Mouse (Mus musculus): Measurements from ENCODE around the gene Aes. TPM values are rescaled to one million over a fixed set of nuclear protein-coding genes. Genes with fewer than 3 reads are reported as not detected.

Aes gene
- polyA plus RNA-seq, 1 experiment from 2014 or later, result 324 TPM

DNA sequence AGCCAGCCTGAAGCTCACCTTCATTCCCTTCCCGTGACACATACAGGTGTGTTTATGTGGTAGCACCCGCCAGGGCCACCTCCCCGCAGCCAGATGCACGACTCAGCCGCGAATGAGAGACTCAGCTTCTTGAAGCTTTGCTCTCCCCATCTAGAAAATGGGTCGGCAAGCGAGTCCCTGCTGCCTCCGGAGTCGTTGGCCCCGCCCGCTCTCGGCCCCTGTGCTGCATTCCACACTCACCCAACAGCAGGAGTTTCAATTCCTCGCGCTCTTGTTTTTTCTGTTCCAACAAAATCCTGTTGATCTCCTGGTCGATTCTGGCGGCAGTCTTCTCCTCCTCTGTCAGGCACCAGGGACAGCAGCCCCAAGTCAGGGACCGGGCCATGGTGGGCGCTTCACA, 35.7 kb upstream of the Aes start:
- DNase-seq (ENCODE audit: low spot score) (no peak), ATAC-seq (replicated peaks; ENCODE audit: low FRiP score) (no peak)
- no peaks in the 10 kb centered on the region for H3K36me3 ChIP-seq (ENCODE audit: control insufficient read depth, insufficient read depth, low read length)
- no peaks in the 10 kb centered on the region; the same call in 1 of the 2 replicates for H3K27me3 ChIP-seq (ENCODE audit: control insufficient read depth, insufficient read depth, low read length)
- no peaks in the 10 kb centered on the region for H3K4me1 ChIP-seq (replicated peaks; ENCODE audit: control insufficient read depth, insufficient read depth, low read length)
- 21% methylated on average over 19 of the region's 19 CpGs for WGBS
- H3K9me3 ChIP-seq (ENCODE audit: control insufficient read depth, low read length), result no peaks in the 10 kb centered on the region
- H3K4me3 ChIP-seq (ENCODE audit: low read depth, low read length), result no peak overlapping the region
- H3K4me2 ChIP-seq (ENCODE audit: low read depth, low read length, severe bottlenecking), result no peak overlapping the region
- no peak overlapping the region for H3K9ac ChIP-seq (ENCODE audit: low read length)
- no peak overlapping the region for H3K27ac ChIP-seq (ENCODE audit: low read depth, low read length)

DNA sequence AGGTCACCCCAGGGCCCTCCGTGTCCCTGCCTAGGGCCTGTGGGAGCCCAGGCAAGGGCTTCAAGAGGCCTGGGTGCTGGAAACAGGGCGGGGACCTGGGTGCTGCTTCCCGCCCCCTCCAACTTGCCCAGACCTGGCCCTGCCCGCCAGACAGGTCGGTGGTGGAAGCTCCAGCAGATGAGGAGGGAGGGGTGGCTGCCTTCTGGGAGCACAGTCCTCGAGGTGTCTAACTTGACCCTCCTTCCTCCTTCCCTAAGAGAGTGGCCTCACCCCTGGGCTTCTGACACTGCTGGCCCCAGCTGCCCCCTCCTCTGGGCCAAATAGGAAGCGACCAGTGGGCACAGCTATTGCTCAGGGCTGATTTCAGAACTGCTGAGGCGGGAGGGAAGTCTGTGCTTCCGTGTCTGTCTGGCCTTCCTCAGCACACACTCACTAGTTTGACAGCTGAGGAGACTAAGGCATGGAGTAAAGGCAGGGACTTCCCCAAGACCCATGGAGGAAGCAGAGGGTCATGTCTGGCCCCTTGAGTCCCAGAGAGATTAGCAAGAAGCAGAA, 35.2 kb upstream of the Aes start, which contains the start of gene Gna15:
Gene Gna15 (minus strand): TSS at position 175 of the 555 bp plus-strand sequence.
- 25% methylated on average over 9 of the region's 9 CpGs for WGBS
- Histone ChIP-seq H3K4me3 (ENCODE audit: low read depth, low read length) (no peak within 1 kb of the TSS), H3K4me1 (replicated peaks; ENCODE audit: control insufficient read depth, insufficient read depth, low read length) (no peaks in the 10 kb centered on the region), H3K27me3 (ENCODE audit: control insufficient read depth, insufficient read depth, low read length) (no peaks in the 10 kb centered on the region; the same call in 1 of the 2 replicates), H3K9ac (ENCODE audit: low read length) (no peak within 1 kb of the TSS), H3K27ac (ENCODE audit: low read depth, low read length) (no peak within 1 kb of the TSS), H3K4me2 (ENCODE audit: low read depth, low read length, severe bottlenecking) (no peak within 1 kb of the TSS), H3K36me3 (ENCODE audit: control insufficient read depth, insufficient read depth, low read length) (no peaks in the 10 kb centered on the region), H3K9me3 (ENCODE audit: control insufficient read depth, low read length) (no peaks in the 10 kb centered on the region)
- ATAC-seq (replicated peaks; ENCODE audit: low FRiP score), result no peak
- no peak for DNase-seq (ENCODE audit: low spot score)

DNA sequence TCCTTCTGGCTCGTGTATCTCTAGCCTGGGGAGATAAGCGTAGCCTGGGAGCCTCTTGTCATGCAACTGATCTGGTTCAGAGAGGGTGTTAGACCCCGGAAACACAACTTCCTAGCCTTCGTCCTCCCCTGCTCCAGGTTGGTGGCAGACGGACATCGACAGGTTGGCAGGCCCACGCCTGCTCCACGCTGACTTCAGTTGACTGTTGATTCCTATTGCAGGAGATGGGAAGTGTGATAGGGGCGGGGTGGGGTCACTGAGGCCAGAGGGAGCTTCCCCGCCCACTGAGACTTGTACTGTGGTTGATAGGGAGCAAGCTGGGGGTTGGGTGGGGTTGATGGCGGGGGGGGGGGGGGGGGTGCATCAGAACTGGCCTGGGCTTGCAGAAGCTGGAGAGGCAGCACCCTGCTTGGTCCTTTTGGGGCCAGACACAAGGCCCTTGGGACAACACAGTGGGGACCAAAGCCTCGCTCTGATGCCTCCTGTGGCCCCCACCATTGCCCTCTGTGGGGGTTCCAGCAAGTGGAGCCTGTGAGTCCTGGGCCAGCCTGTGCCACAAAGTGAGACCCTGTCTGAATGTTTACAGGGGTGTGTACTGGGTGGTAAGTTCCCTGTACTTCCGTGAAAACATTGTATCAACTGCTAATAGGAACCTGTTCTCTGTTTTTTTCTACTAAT, 34.1 kb upstream of the Aes start:
- no peak overlapping the region for H3K4me2 ChIP-seq (ENCODE audit: low read depth, low read length, severe bottlenecking)
- no peak overlapping the region for H3K27ac ChIP-seq (ENCODE audit: low read depth, low read length)
- H3K9ac ChIP-seq (ENCODE audit: low read length), result no peak overlapping the region
- no peaks in the 10 kb centered on the region; the same call in 1 of the 2 replicates for H3K27me3 ChIP-seq (ENCODE audit: control insufficient read depth, insufficient read depth, low read length)
- H3K36me3 ChIP-seq (ENCODE audit: control insufficient read depth, insufficient read depth, low read length), result no peaks in the 10 kb centered on the region; the same call in 1 of the 2 replicates
- no peaks in the 10 kb centered on the region for H3K4me1 ChIP-seq (replicated peaks; ENCODE audit: control insufficient read depth, insufficient read depth, low read length)
- DNase-seq (ENCODE audit: low spot score), result no peak
- no peak overlapping the region for H3K4me3 ChIP-seq (ENCODE audit: low read depth, low read length)
- H3K9me3 ChIP-seq (ENCODE audit: control insufficient read depth, low read length), result no peaks in the 10 kb centered on the region
- ATAC-seq (replicated peaks; ENCODE audit: low FRiP score), result no peak
- WGBS, result 74% methylated on average over 12 of the region's 13 CpGs

DNA sequence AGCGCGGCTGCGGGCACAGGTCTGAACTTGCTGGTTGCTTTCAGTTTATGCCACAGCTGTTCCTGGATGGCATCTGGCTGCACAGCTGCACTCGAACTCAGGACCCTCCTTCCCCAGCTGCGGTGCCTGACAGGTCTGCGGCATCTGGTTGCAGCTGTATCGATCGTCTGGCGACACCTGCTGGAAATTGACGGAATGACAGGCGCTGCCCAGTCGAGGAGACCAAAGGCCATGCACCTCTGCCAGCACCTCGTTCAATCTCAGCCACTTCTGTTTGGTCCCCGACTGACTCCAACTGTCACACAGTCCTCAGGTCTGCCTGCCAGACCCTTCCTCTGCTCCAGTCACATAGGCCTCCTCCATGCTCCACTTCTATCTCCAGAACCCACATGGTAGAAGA, 32.5 kb upstream of the Aes start:
- no peaks in the 10 kb centered on the region; the same call in 1 of the 2 replicates for H3K36me3 ChIP-seq (ENCODE audit: control insufficient read depth, insufficient read depth, low read length)
- no peak overlapping the region for H3K27ac ChIP-seq (ENCODE audit: low read depth, low read length)
- H3K4me3 ChIP-seq (ENCODE audit: low read depth, low read length), result no peak overlapping the region
- H3K27me3 ChIP-seq (ENCODE audit: control insufficient read depth, insufficient read depth, low read length), result no peaks in the 10 kb centered on the region
- DNase-seq (ENCODE audit: low spot score), result peak; percentile 88
- H3K4me2 ChIP-seq (ENCODE audit: low read depth, low read length, severe bottlenecking), result no peak overlapping the region
- 14% methylated on average over 14 of the region's 14 CpGs for WGBS
- no peak overlapping the region for H3K9ac ChIP-seq (ENCODE audit: low read length)
- no peaks in the 10 kb centered on the region for H3K4me1 ChIP-seq (replicated peaks; ENCODE audit: control insufficient read depth, insufficient read depth, low read length)
- H3K9me3 ChIP-seq (ENCODE audit: control insufficient read depth, low read length), result no peaks in the 10 kb centered on the region
- peak; percentile 37; the same call in 1 of the 2 replicates for ATAC-seq (replicated peaks; ENCODE audit: low FRiP score)

DNA sequence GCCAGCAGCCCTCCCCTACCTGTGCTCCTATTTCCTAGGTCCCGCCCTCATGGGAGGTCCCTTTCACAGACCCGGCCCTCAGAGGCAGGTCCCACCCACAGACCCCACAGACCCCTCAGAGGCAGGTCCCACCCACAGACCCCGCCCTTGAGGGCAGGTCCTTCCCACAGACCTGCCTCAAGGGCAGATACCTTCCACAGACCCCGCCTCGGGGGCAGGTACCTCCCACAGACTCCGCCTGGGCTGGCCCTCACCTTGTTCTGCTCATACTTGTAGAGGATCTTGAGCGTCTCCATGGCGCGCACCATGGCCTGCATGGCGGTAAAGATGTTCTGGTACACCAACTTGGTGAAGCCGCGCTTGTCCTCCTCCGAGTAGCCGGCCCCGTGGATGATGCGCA, 24.5 kb upstream of the Aes start:
- 58% methylated on average over 16 of the region's 16 CpGs for WGBS
- Histone ChIP-seq H3K4me3 (ENCODE audit: low read depth, low read length) (no peak overlapping the region), H3K36me3 (ENCODE audit: control insufficient read depth, insufficient read depth, low read length) (no peaks in the 10 kb centered on the region; the same call in 1 of the 2 replicates), H3K9me3 (ENCODE audit: control insufficient read depth, low read length) (no peaks in the 10 kb centered on the region), H3K4me2 (ENCODE audit: low read depth, low read length, severe bottlenecking) (no peak overlapping the region), H3K9ac (ENCODE audit: low read length) (no peak overlapping the region), H3K27me3 (ENCODE audit: control insufficient read depth, insufficient read depth, low read length) (no peaks in the 10 kb centered on the region), H3K27ac (ENCODE audit: low read depth, low read length) (no peak overlapping the region), H3K4me1 (replicated peaks; ENCODE audit: control insufficient read depth, insufficient read depth, low read length) (0 out of 2 replicates have a peak, but pooled peaks cover 2% of the 10 kb centered on the region)
- ATAC-seq (replicated peaks; ENCODE audit: low FRiP score) (no peak), DNase-seq (ENCODE audit: low spot score) (peak; percentile 53)

DNA sequence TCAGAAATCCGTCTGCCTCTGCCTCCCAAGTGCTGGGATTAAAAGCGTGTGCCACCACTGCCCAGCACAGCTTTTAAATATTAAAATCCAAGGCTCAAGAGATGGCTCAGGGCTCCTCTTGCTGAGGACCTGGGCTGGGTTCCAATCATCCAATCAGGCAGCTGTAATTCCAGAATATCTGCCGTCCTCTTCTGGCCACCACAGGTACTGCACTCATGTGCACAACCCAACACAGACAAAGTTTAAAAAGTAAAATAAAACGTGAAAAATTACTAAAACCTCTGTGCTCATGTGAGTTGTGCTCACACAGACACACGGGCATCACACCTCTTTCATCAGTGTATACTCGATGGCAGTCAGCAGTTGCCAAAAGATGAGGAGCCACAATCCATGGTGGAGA, 22.6 kb upstream of the Aes start:
- Histone ChIP-seq H3K4me1 (replicated peaks; ENCODE audit: control insufficient read depth, insufficient read depth, low read length) (0 out of 2 replicates have a peak, but pooled peaks cover 4% of the 10 kb centered on the region), H3K4me3 (ENCODE audit: low read depth, low read length) (no peak overlapping the region), H3K9me3 (ENCODE audit: control insufficient read depth, low read length) (no peaks in the 10 kb centered on the region), H3K9ac (ENCODE audit: low read length) (no peak overlapping the region), H3K36me3 (ENCODE audit: control insufficient read depth, insufficient read depth, low read length) (no peaks in the 10 kb centered on the region; the same call in 1 of the 2 replicates), H3K4me2 (ENCODE audit: low read depth, low read length, severe bottlenecking) (no peak overlapping the region), H3K27me3 (ENCODE audit: control insufficient read depth, insufficient read depth, low read length) (no peaks in the 10 kb centered on the region), H3K27ac (ENCODE audit: low read depth, low read length) (no peak overlapping the region)
- WGBS, result 80% methylated on average over 6 of the region's 6 CpGs
- ATAC-seq (replicated peaks; ENCODE audit: low FRiP score) (no peak), DNase-seq (ENCODE audit: low spot score) (no peak)

DNA sequence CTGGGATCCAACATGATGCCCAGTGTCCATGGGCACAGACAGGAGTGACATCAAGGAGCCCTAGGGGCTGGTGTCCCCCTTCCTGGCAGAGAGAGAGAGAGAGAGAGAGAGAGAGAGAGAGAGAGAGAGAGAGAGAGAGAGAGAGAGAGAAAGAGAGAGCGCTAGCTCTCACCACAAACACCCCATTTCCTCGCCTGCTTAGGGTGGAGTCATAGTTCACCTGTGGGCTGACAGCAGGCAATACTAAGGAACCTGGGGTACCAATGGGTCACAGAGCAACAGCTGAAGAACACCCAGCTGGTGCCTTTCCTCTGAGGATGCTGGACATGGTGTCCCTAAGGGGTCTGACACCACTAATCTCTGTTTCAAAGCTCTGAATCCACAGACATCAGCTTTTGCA, 21.9 kb upstream of the Aes start:
- H3K27ac ChIP-seq (ENCODE audit: low read depth, low read length), result no peak overlapping the region
- no peaks in the 10 kb centered on the region; the same call in 1 of the 2 replicates for H3K36me3 ChIP-seq (ENCODE audit: control insufficient read depth, insufficient read depth, low read length)
- no peaks in the 10 kb centered on the region for H3K27me3 ChIP-seq (ENCODE audit: control insufficient read depth, insufficient read depth, low read length)
- H3K4me1 ChIP-seq (replicated peaks; ENCODE audit: control insufficient read depth, insufficient read depth, low read length), result 0 out of 2 replicates have a peak, but pooled peaks cover 7% of the 10 kb centered on the region
- DNase-seq (ENCODE audit: low spot score) (no peak), ATAC-seq (replicated peaks; ENCODE audit: low FRiP score) (no peak)
- H3K4me2 ChIP-seq (ENCODE audit: low read depth, low read length, severe bottlenecking), result no peak overlapping the region
- no peak overlapping the region for H3K4me3 ChIP-seq (ENCODE audit: low read depth, low read length)
- H3K9ac ChIP-seq (ENCODE audit: low read length), result no peak overlapping the region
- no peaks in the 10 kb centered on the region for H3K9me3 ChIP-seq (ENCODE audit: control insufficient read depth, low read length)
- WGBS, result 92% methylated on average over 2 of the region's 2 CpGs

DNA sequence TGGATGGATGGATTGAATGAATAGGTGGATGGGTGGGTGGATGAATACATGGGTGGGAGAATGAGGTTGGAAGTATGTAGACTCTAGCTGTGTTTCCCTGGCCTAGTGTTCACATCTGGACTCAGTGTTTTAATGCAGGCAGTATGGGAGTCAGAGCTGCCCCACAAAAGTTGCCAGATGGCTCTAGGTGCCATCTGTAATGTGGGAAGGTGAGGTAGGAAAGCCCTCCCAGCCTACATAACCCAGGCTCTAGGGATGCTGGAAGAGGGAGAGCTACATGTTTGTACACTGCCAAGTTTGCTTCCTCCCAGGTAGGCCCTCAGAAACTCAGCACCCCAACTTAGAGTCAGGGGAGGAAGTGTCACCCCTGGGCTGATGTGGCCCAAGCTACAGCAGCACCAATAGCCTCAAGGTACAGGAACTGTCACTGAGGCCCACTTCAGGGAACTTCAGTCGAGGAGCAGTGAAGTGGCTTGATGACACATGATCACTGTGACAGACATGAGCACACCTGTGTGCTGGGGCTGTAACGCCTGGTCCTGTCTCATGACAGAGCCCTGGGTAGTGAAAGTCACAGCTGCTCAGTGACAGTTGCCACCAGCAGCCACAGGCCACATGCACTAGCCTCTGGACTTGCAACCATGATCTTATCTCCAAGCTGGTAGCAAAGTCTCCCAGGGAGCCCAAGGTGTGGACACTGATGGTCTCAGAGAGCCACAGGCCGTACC, 20.8 kb upstream of the Aes start:
- ATAC-seq (replicated peaks; ENCODE audit: low FRiP score) (no peak), DNase-seq (ENCODE audit: low spot score) (no peak)
- Histone ChIP-seq H3K27me3 (ENCODE audit: control insufficient read depth, insufficient read depth, low read length) (no peaks in the 10 kb centered on the region), H3K4me1 (replicated peaks; ENCODE audit: control insufficient read depth, insufficient read depth, low read length) (peaks cover 14% of the 10 kb centered on the region), H3K4me3 (ENCODE audit: low read depth, low read length) (no peak overlapping the region), H3K4me2 (ENCODE audit: low read depth, low read length, severe bottlenecking) (no peak overlapping the region), H3K36me3 (ENCODE audit: control insufficient read depth, insufficient read depth, low read length) (no peaks in the 10 kb centered on the region), H3K9me3 (ENCODE audit: control insufficient read depth, low read length) (no peaks in the 10 kb centered on the region), H3K27ac (ENCODE audit: low read depth, low read length) (no peak overlapping the region), H3K9ac (ENCODE audit: low read length) (no peak overlapping the region)
- WGBS, result 86% methylated on average over 3 of the region's 3 CpGs

All from forebrain, embryonic 11.5 days (tissue).